Mouse (Mus musculus) liver, postnatal 0 days (tissue): ENCODE measurements at regions not wholly inside any gene's neighbourhood (a gene's known extent, or its start where the extent isn't known, plus 50 kb on each side); places are given as distances from the start of the nearest gene placed in this dataset.

Experiments used
- CTCF ChIP-seq: sonication (generic); IDR thresholded peaks from 2 replicates; pipeline ENCODE4 v1.5.1; 2016; ENCODE audit warnings: antibody characterized with exemption, low read depth
- EP300 ChIP-seq: IDR thresholded peaks from 2 replicates; pipeline ENCODE4 v1.6.1; 2016; ENCODE audit warnings: antibody characterized with exemption, low read depth, mild to moderate bottlenecking

- no peak for TF ChIP-seq CTCF
- no peak for TF ChIP-seq EP300
Measured at GRCm38 (mm10) chr5:116993674-116994073, 122.2 kb downstream of the Suds3 start.
